Mouse (Mus musculus) left cerebral cortex, postnatal 10 days (tissue): ENCODE data around the gene Banp. TPM values are rescaled to one million over a fixed set of nuclear protein-coding genes. Genes with fewer than 3 reads are reported as not detected.

Source experiments
- DNase-seq, 2 experiments: peaks; one replicate each; pipeline ENCODE4 v3.0.0; 2021 to 2022; ENCODE audit warnings: low spot score in 2 of 2, mixed read lengths in 1 of 2; ENCODE audit errors: extremely low spot score in 1 of 2
- intact Hi-C: fragments of 180-260 bp; cut with DNase I; formaldehyde crosslinking; loops from one replicate; pipeline ENCODE4 v1.15.1; 2025
- total RNA-seq, 2 experiments: library from RNA; stranded (reverse); gene quantifications; 2 replicates each; pipeline ENCODE4 v1.2.3; 2021

Gene Banp
- total RNA-seq, 2 experiments from 2014 or later: 20.8 to 22.7 TPM

DNA sequence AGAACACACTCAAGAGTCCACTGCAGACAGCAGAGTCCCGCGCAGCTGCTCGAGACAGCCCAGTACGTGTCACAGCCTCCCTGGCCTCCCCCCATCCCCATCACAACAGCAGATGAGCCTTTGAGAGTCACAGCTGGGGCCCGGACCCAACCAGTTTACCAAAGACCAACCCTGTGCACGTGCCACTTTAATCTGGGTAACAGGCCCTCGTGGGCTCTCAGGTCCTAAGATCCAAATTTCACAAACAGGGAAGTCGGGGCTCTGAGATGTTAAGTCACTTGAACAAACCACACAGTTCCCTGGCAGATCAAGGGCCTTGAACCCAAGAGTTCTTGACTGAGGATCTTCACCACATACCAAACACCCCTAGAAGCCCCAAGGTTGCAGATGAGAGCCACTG, 28.0 kb upstream of the Banp start:
- DNase-seq: peak in 1 of 2 experiments; percentile 49
- intact Hi-C loops: no loop called here

- intact Hi-C loops: no loop called here
These were observed 27.4 kb upstream of the Banp start for GRCm38 (mm10) chr8:121922101-121922500.

GRCm38 (mm10) chr8:121924681-121925080, 24.9 kb upstream of the Banp start:
- DNase-seq: no peak
- intact Hi-C loops: no loop called here

More at GRCm38 (mm10) chr8:121922101-121922500, 27.4 kb upstream of the Banp start:
- DNase-seq: peak in 1 of 2 experiments; percentile 92

- DNase-seq: peak; percentile 79 to 87
- intact Hi-C loops: no loop called here
These were observed 23.9 kb upstream of the Banp start for GRCm38 (mm10) chr8:121925624-121926023.

DNA sequence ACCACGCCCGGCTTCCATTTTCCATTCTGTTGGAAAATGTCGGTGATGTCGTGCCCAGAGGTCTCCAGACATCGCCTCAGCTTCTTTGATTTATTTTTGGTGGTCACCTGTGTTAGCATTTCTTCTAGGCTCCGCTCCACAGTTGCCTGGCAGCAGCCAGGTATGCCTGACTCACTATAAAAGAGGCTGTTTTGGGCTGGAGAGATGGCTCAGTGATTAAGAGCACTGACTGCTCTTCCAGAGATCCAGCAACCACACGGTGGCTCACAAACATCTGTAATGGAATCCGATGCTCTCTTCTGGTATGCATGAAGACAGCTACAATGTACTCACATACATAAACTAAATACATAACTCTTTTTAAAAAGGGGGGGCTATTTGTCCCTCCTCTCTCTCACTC, 23.3 kb upstream of the Banp start:
- DNase-seq: no peak
- intact Hi-C loops: no loop called here

DNA sequence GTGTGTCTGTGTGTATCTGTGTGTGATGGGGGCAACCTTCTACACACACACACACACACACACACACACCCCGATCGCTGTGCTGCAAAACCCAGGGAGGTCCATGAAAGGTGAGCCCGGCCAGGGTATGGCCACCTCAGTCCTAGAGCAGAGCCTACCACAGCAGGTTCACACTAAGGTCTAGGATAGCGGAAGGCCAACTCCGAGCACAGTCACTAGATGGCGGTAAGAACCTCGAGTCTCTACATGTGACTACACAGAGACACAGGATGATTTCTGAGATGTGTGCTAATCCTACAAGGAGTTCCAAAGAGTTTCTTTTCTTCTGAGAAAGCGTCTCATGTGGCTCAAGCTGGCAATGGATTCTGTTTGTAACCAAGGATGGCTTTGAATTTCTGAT, 22.2 kb upstream of the Banp start:
- intact Hi-C loops: no loop called here

GRCm38 (mm10) chr8:121930047-121930446, 19.5 kb upstream of the Banp start:
- no peak for DNase-seq
- intact Hi-C loops: loop anchor here (5.0 kb wide), 1 partner anchor 78 kb away; no protein-coding TSS in a partner anchor

More for the DNA sequence above, 22.2 kb upstream of the Banp start:
- DNase-seq: peak in 1 of 2 experiments; percentile 69

DNA sequence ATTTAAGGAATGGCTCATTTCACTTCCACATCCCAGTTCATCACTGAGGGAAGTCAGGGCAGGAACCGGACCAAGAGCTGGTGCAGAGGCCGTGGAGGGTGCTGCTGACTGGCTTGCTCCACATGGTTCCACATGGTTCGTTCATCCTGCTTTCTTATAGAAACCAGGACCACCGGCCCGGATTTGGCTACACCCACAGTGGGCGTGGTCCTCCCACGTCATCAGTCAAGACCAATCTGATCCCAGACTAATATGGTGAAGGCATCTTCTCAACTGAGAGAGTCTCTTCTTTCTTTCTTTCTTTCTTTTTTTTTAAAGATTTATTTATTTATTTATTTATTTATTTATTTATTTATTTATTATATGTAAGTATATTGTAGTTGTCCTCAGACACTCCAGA, 18.0 kb upstream of the Banp start:
- intact Hi-C loops: loop anchor here (5.0 kb wide), 1 partner anchor 79 kb away; no protein-coding TSS in a partner anchor

DNA sequence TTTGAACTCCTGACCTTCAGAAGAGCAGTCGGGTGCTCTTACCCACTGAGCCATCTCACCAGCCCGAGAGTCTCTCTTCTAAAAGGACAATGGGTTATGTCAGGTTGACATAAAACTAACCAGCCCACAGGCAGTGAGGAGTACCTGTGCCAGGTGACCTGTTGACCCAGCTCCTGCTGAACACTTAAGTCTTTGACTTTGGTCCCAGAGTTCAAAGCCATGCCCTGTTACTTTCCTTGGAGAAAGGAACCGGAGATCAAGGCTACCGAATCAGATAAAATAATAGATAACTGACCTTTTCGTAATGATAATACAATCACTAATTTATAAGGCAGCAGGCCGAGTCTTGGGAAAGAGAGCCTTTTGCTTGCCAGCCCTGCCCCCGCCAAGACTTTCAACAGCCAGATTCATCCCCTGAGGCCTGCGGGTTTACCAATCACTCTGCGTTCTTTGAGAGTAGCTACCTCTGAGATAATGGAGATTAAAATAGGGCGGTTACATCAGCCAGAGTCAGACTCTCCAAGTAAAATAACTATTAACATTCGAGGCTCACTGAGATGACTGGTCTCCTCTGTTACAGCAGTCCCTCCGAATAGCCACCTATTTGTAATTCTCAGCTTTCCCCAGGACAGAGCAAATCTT, 17.4 kb upstream of the Banp start:
- intact Hi-C loops: loop anchor here (5.0 kb wide), 1 partner anchor 80 kb away; no protein-coding TSS in a partner anchor
- no peak for DNase-seq

More for the DNA sequence above, 18.0 kb upstream of the Banp start:
- DNase-seq: no peak

DNA sequence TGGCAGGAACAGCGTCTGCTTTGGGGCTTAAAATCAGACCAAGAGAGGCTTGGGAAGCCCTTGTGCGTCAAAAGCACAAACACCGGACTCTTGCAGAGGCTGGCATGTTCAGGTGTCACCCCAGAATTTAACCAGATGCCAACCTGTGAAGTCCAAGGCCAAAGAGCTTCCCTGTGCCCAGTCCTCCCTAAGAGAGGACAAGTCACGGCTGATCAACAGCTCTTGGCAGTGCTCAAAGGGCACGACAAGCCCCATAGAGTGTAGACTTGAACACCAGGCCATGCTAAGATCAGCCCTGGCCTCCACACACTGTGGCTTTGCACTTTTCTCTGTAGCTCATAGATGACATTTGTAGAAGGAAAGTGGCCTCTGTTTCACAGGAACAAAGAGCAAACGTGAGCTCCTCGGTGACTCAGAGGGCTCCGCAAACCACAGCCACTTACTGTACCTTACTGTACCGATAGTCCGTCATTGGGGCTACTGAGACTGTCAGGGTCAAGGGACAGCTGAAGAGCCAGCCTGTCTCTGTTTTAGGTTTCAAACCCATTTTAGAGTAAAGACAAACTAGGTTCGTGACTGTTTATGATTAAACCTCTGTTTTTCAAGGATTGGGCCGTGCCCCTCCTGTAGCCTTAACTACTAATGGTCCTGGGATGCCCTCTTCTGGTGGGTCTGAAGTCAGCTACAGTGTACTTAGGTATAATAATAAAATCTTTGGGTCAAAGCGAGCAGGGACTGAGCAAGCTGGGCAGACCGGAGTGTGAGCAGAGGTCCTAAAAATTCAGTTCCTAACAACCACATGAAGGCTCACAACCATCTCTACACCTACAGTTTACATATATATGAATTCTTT, 16.7 kb upstream of the Banp start:
- DNase-seq: no peak
- intact Hi-C loops: loop anchor here (5.0 kb wide), 1 partner anchor 81 kb away; no protein-coding TSS in a partner anchor

DNA sequence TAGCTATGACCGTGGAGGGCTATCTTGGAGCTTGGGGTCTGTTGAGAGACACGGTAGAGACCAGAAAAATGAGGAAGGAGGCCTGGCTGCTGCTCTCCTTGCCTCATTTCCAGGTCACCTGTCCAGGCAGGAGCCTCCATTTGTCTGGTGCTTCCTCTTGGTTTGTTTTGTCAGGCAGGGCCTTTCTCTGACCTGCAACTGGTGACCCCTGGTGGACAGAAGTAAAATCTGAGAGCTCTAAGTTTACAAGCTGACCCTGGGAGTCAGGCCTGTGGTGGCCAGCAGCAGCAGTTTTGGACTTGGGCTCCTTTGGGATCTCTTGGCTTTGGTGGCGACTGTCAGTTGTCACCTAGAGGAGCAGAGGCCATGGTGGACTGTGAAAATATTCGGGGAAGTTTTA, 15.0 kb upstream of the Banp start:
- intact Hi-C loops: loop anchor here (5.0 kb wide), 1 partner anchor 82 kb away; no protein-coding TSS in a partner anchor

GRCm38 (mm10) chr8:121934923-121935322, 14.6 kb upstream of the Banp start:
- intact Hi-C loops: loop anchor here (5.0 kb wide), 1 partner anchor 83 kb away; no protein-coding TSS in a partner anchor
- no peak for DNase-seq

More for the DNA sequence above, 15.0 kb upstream of the Banp start:
- peak in 1 of 2 experiments; percentile 47 for DNase-seq

DNA sequence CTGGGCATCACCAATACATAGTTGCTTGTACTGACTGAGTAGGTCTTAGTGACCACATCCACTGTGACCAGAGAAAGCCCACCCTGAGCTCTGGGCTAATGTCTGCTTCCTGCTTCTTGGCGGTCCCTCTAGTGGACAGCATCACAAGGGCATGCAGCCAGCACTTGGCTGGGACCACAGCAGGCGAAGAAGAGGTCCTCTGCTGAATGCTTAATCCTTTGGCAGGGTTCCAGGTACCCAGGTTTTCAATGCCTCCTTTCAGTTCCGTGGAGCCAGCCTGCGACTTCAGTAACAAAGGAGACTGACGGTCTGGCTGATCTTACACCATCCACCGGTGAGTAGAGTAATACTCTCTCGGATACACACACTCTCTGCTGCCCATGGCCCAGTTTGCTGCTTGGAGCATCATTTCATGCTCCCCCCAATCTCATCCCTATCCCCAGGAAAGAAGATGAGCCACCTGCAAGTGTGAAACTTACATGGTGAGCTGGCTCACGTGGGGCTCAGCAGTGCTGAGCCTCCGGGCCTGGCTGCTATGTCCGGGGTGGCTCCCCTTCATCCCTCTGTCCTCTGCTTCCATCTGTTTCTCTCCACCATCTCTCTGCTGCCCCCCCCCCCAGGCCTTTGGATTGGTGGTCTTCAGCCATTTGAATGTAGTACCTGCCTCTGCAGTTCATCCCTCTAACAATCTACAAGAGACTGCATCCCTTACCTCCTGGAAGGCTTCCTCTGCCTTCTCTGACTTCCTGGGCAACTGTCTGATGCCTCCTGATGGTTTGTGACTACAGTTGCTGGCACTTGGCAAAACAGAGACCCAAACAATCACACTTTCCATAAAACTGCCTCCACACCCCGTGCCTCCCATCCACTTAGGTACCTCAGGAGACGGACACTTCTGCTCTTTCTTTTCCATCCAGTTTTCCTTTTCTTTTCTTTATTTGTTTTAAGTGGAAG, 13.9 kb upstream of the Banp start:
- intact Hi-C loops: no loop called here
- DNase-seq: peak; percentile 88 to 90

- intact Hi-C loops: no loop called here
- DNase-seq: peak in 1 of 2 experiments; percentile 59
These were observed 13.2 kb upstream of the Banp start for GRCm38 (mm10) chr8:121936391-121936790.

DNA sequence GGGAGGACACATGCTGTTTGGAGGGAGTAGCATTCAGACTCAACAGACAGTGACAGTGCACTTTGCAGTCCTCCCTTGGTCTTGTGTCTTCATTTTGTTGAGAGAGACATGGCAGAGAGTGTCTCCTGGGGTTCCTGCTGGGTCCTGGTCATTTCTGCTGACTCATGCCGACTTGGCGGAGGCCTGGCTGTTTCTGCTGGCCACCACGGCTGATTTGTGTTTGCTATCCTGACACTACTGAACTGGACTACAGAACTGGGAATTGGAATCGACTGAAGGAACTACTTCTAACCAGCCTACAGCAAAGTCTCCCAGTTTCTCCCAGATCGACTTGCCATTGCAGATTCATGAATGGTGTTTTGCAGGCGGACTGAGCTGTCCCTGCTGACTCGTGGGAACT, 10.8 kb upstream of the Banp start:
- intact Hi-C loops: no loop called here
- DNase-seq: no peak

GRCm38 (mm10) chr8:121943057-121943540, 6.5 kb upstream of the Banp start:
- intact Hi-C loops: no loop called here
- DNase-seq: no peak

DNA sequence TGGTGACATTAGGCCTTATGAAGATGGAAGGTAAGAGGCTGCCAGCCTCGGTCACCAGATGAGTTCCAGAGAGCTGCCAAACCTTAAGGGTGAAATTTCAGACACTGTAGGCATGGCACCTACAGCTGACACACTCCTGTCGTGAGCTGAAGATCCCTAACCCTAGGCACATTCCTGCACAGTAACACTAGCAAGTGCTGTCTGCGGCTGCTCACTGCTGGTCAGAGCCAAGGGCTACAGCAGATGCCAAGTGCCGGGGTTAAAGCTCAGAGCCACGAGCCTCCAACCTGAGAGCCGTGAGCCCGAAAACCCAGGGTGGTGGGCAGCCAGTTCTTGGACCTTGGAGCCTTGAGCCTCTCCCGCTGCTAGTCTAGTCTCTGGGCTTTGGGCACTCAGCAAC, 5.8 kb upstream of the Banp start:
- DNase-seq: no peak
- intact Hi-C loops: no loop called here

DNA sequence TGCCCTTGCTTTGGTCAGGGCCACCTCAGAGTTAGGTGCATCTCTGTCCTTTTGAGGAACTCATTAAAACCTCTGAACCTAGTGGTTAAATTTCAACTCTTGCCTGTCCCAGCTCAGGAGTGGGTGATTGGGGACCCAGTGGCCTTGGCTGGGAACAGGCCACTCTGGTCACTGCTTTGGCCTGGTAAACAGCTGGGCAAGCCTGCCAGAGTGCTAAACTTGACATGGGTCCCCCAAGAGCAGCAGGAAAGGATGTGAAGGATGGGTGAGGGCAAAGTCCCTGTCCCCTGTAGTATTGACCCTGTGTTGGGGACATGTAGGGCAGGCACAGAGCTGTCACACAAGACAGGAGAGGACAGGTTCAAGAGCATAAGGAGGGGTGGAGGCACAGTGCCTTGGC, 4.7 kb upstream of the Banp start, which contains the start of gene Car5a:
Gene Car5a, minus strand, starts transcription at position 74 of the 400 bp plus-strand sequence.
- intact Hi-C loops: no loop called here
- no peak for DNase-seq
